Mouse (Mus musculus) cerebellum, postnatal 4 days (tissue): Measurements from ENCODE around the gene Gm266.

Experiments used
- DNase-seq, 2 experiments: peaks; one replicate each; pipeline ENCODE4 v3.0.0; 2022; ENCODE audit warnings: low spot score in 2 of 2, mixed read lengths in 1 of 2

Gm266 gene

GRCm38 (mm10) chr12:111436640-111437039 is 49.0 kb downstream of the Gm266 start:
- no peak for DNase-seq

GRCm38 (mm10) chr12:111436170-111436569 is 49.5 kb downstream of the Gm266 start:
- DNase-seq, result no peak

GRCm38 (mm10) chr12:111434745-111435327 is 50.8 kb downstream of the Gm266 start:
- DNase-seq, result no peak
